Mouse (Mus musculus): ENCODE results near the gene Chid1. TPM values are rescaled to one million over a fixed set of nuclear protein-coding genes. Genes with fewer than 3 reads are reported as not detected.
"Not testable (repeated sequence)": the region's sequence is repeated elsewhere in the genome, so short reads cannot be mapped to it uniquely, and the experiment has no call there.

Gene Chid1
- polyA plus RNA-seq, 1 experiment, result 89.4 TPM

DNA sequence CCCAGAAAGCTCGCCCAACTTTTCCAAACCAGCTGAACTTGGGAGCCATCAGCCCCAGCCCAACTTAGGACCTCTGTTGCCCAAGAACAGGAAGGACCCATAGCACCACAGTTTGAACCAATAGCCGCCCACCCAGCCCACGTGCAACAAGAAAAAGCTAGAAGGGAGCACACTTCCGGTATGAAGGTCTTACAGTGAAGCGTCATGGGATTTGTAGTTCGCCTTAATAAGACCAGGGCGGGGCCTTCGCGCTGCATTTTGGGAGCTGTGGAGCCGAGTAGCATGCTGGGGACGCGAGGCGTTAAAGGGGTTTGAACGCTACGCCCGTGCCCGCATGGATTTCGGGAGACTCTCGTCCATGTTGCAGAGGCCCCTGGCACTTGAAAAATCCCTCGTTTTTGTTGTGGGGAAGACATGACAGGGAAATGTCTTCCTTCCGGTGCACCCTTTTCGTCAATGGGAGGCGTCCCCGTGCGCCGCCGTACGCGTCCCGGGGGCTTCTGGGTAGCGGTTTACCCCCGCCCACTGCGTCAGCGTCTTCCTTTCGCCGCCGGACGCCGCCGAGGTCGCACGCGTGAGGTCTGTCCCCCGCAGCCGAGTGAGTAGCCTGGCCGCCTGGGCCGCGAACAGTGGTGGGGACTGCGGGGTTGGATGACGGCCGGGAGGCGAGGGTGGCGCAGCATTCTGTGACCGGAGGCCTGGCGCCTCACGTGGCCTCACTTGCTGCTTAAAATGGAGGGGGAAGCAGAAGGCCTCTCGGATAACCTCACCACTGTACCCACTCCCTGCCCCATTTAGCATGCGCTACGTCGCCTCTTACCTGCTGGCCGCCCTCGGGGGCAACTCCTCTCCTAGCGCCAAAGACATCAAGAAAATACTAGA lies 92.3 kb downstream of the Chid1 start, which contains the start of gene Rplp2:
TSS of gene Rplp2 (plus strand) at position 261 of the 882 bp plus-strand sequence.
- TF ChIP-seq CTCF (IDR thresholded peaks at IDR 0.05; ENCODE audit: control insufficient read depth, insufficient read depth, insufficient replicate concordance, low read depth, low read length) (no peak), POLR2A (IDR thresholded peaks at IDR 0.05; ENCODE audit: control insufficient read depth, low read depth, low read length) (peak; percentile 95)
- peak within 1 kb of the TSS; percentile 93 for H3K4me3 ChIP-seq (ENCODE audit: control insufficient read depth, low read depth, low read length)
- no peaks in the 10 kb centered on the region for H3K27me3 ChIP-seq (ENCODE audit: control insufficient read depth, insufficient read depth, low read length)
- peak within 1 kb of the TSS; percentile 92 for H3K27ac ChIP-seq (ENCODE audit: control insufficient read depth, insufficient read depth, low read depth, low read length)
- peaks cover 12% of the 10 kb centered on the region for H3K4me1 ChIP-seq (ENCODE audit: control insufficient read depth, insufficient read depth, low read length)
- no peaks in the 10 kb centered on the region for H3K36me3 ChIP-seq (ENCODE audit: control insufficient read depth, insufficient read depth, low read length)

DNA sequence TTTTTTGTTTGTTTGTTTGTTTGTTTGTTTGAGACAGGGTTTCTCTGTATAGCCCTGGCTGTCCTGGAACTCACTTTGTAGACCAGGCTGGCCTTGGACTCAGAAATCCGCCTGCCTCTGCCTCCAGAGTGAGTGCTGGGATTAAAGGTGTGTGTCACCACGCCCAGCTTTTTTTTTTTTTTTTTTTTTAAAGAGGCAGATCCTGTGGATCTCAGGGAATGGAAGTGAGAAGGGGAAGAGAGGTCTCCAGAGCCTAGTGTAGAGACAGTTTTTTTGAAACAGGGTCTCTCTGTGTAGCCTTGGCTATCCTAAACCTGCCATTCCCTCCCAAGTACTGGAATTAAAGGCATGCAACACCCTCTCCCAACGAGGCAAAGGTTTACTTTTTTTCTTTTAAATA lies 93.3 kb downstream of the Chid1 start:
- peaks cover 12% of the 10 kb centered on the region for H3K4me1 ChIP-seq (ENCODE audit: control insufficient read depth, insufficient read depth, low read length)
- H3K27ac ChIP-seq (ENCODE audit: control insufficient read depth, insufficient read depth, low read depth, low read length); H3K27me3 ChIP-seq (ENCODE audit: control insufficient read depth, insufficient read depth, low read length); H3K36me3 ChIP-seq (ENCODE audit: control insufficient read depth, insufficient read depth, low read length); H3K4me3 ChIP-seq (ENCODE audit: control insufficient read depth, low read depth, low read length): not testable (repeated sequence)

DNA sequence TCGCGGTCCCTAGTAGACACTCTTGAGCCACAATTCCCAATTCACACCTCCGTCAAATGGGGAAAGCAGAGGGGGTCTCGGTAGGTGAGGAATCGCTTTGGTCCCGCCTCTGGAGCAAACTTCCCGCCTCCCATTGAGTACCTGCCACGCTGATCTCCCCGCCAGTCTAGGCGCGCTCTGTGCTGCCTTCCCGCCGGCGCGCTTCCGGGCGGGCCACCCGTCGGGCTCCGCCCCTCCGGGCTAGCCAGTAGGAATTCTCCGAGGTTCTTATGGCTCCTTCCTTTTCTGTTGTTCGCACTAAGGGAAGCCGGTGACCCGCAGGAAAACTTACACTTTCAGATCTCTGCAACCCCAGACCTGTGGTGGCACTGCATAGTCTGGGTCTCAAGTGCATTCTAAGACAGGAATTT lies 95.8 kb downstream of the Chid1 start, which contains the start of gene Pidd1:
TSS of gene Pidd1 (minus strand) at position 198 of the 410 bp plus-strand sequence.
- Histone ChIP-seq H3K36me3 (ENCODE audit: control insufficient read depth, insufficient read depth, low read length) (no peaks in the 10 kb centered on the region), H3K4me1 (ENCODE audit: control insufficient read depth, insufficient read depth, low read length) (peaks cover 12% of the 10 kb centered on the region), H3K27ac (ENCODE audit: control insufficient read depth, insufficient read depth, low read depth, low read length) (no peak within 1 kb of the TSS), H3K27me3 (ENCODE audit: control insufficient read depth, insufficient read depth, low read length) (no peaks in the 10 kb centered on the region), H3K4me3 (ENCODE audit: control insufficient read depth, low read depth, low read length) (peak within 1 kb of the TSS; percentile 44)
- TF ChIP-seq POLR2A (IDR thresholded peaks at IDR 0.05; ENCODE audit: control insufficient read depth, low read depth, low read length) (no peak), CTCF (IDR thresholded peaks at IDR 0.05; ENCODE audit: control insufficient read depth, insufficient read depth, insufficient replicate concordance, low read depth, low read length) (no peak)

Other genes with a start within 250 kb of the Chid1 start
- 11.5 and 13.0 TPM in 2 replicates for gene Drd4, start 247.9 kb downstream of the Chid1 start, polyA plus RNA-seq (2012; rRNA removed)
- 8.3 and 9.1 TPM in 2 replicates for gene Deaf1, start 212.2 kb downstream of the Chid1 start, polyA plus RNA-seq (2012; rRNA removed)
- 42.3 and 44.2 TPM in 2 replicates for gene Tmem80, start 212.1 kb downstream of the Chid1 start, polyA plus RNA-seq (2012; rRNA removed)
- 4.7 and 5.3 TPM in 2 replicates for gene Eps8l2, start 201.0 kb downstream of the Chid1 start, polyA plus RNA-seq (2012; rRNA removed)
- gene Taldo1, start 147.7 kb downstream of the Chid1 start, polyA plus RNA-seq (2012; rRNA removed), result 26.0 and 30.2 TPM in 2 replicates
- gene Gatd1, start 125.7 kb downstream of the Chid1 start, polyA plus RNA-seq (2012; rRNA removed), result 23.3 and 24.4 TPM in 2 replicates
- 0.48 and 0.63 TPM in 2 replicates for gene Cend1, start 110.4 kb downstream of the Chid1 start, polyA plus RNA-seq (2012; rRNA removed)
- gene Slc25a22, start 102.0 kb downstream of the Chid1 start, polyA plus RNA-seq (2012; rRNA removed), result 7.2 and 10.9 TPM in 2 replicates
- 5.5 and 5.6 TPM in 2 replicates for gene Pidd1, start 95.8 kb downstream of the Chid1 start, polyA plus RNA-seq (2012; rRNA removed)
- 226 and 309 TPM in 2 replicates for gene Rplp2, start 92.5 kb downstream of the Chid1 start, polyA plus RNA-seq (2012; rRNA removed)
- gene Pnpla2, start 84.7 kb downstream of the Chid1 start, polyA plus RNA-seq (2012; rRNA removed), result 379 and 436 TPM in 2 replicates
- gene Cracr2b, start 78.8 kb downstream of the Chid1 start, polyA plus RNA-seq (2012; rRNA removed), result 2.1 and 2.4 TPM in 2 replicates
- gene Cd151, start 72.5 kb downstream of the Chid1 start, polyA plus RNA-seq (2012; rRNA removed), result 102 and 104 TPM in 2 replicates
- 20.8 and 21.1 TPM in 2 replicates for gene Polr2l, start 64.7 kb downstream of the Chid1 start, polyA plus RNA-seq (2012; rRNA removed)
- gene Tspan4, start 64.6 kb downstream of the Chid1 start, polyA plus RNA-seq (2012; rRNA removed), result 14.6 and 15.5 TPM in 2 replicates
- 25.4 and 26.8 TPM in 2 replicates for gene Ap2a2, start 22.3 kb upstream of the Chid1 start, polyA plus RNA-seq (2012; rRNA removed)
- 1.6 and 1.8 TPM in 2 replicates for gene Muc6, start 115.5 kb upstream of the Chid1 start, polyA plus RNA-seq (2012; rRNA removed)
- 1.3 and 1.8 TPM in 2 replicates for gene Muc2, start 150.5 kb upstream of the Chid1 start, polyA plus RNA-seq (2012; rRNA removed)
- gene Muc5ac, start 249.1 kb upstream of the Chid1 start, polyA plus RNA-seq (2012; rRNA removed), result 0.27 and 0.34 TPM in 2 replicates

Data from testis, adult 2 months (tissue).